Mouse (Mus musculus) spleen, adult 2 months (tissue): Measurements from ENCODE around the gene Cfi.

Experiments
- CTCF ChIP-seq: fragments of 200-500 bp; IDR thresholded peaks from 2 replicates; pipeline ENCODE4 v1.5.1; 2011; ENCODE audit warnings: mild to moderate bottlenecking, inconsistent platforms; ENCODE audit not compliant: insufficient read depth, insufficient read length, insufficient replicate concordance; ENCODE audit errors: extremely low read depth
- POLR2A ChIP-seq: fragments of 200-500 bp; IDR thresholded peaks from 2 replicates; pipeline ENCODE4 v1.6.1; 2011; ENCODE audit warnings: low read depth, low read length, inconsistent platforms

GRCm38 (mm10) chr3:129923581-129923980 lies 87.9 kb downstream of the Cfi start:
- TF ChIP-seq CTCF, result no peak
- no peak for TF ChIP-seq POLR2A
